Mouse (Mus musculus) MEL (cell line): ENCODE results near the gene Cntn2. TPM values are rescaled to one million over a fixed set of nuclear protein-coding genes. Genes with fewer than 3 reads are reported as not detected.

Experiments used
- DNase-seq: peaks from one replicate; pipeline ENCODE4 v3.0.0; 2011; ENCODE audit warnings: low read depth, low spot score
- H3K27ac ChIP-seq: 2 replicates; pipeline ENCODE4 v1.5.1; 2012; ENCODE audit warnings: low read depth, mild to moderate bottlenecking, control low read depth, low read length, moderate library complexity; ENCODE audit not compliant: control insufficient read depth
- H3K27me3 ChIP-seq, 2 experiments: fragments of 150-350 bp in 1 of 2; sonication (generic) in 1 of 2; 2 replicates each; pipeline ENCODE4 v1.6.1; 2012; ENCODE audit warnings: low read length in 2 of 2, mild to moderate bottlenecking in 2 of 2, improper control_type of control experiment in 1 of 2, moderate library complexity in 1 of 2; ENCODE audit not compliant: insufficient read depth in 2 of 2, control insufficient read depth in 1 of 2
- H3K36me3 ChIP-seq, 2 experiments: 2 replicates each; pipeline ENCODE4 v1.6.1; 2012 to 2014; ENCODE audit warnings: low read length in 2 of 2, improper control_type of control experiment in 1 of 2, inconsistent platforms in 1 of 2, mild to moderate bottlenecking in 1 of 2; ENCODE audit not compliant: insufficient read depth in 2 of 2, control insufficient read depth in 1 of 2
- H3K4me1 ChIP-seq, 2 experiments: fragments of 150-350 bp in 1 of 2; sonication (generic) in 1 of 2; 2 replicates each; pipeline ENCODE4 v1.6.1; 2012; ENCODE audit warnings: low read length in 2 of 2, improper control_type of control experiment in 1 of 2, mild to moderate bottlenecking in 1 of 2; ENCODE audit not compliant: insufficient read depth in 2 of 2, control insufficient read depth in 1 of 2
- H3K4me3 ChIP-seq, 2 experiments: fragments of 150-350 bp in 1 of 2; sonication (generic) in 1 of 2; 2 replicates each; pipeline ENCODE4 v1.5.1; 2012; ENCODE audit warnings: low read depth in 2 of 2, low read length in 2 of 2, mild to moderate bottlenecking in 2 of 2, moderate library complexity in 2 of 2, control low read depth in 1 of 2, improper control_type of control experiment in 1 of 2; ENCODE audit not compliant: control insufficient read depth in 1 of 2, insufficient read depth in 1 of 2
- H3K79me2 ChIP-seq: 2 replicates; pipeline ENCODE4 v1.6.1; 2012; ENCODE audit warnings: mild to moderate bottlenecking, low read length, moderate library complexity; ENCODE audit not compliant: control insufficient read depth, poor library complexity, insufficient read depth
- H3K9ac ChIP-seq: 2 replicates; pipeline ENCODE4 v1.6.1; 2012; ENCODE audit warnings: low read depth, mild to moderate bottlenecking, control low read depth, low read length, moderate library complexity; ENCODE audit not compliant: control insufficient read depth, poor library complexity, severe bottlenecking
- H3K9me3 ChIP-seq: fragments of 150-350 bp; sonication (generic); replicated peaks from 2 replicates; pipeline ENCODE4 v1.6.1; 2012; ENCODE audit warnings: mild to moderate bottlenecking, low read length, improper control_type of control experiment, moderate library complexity; ENCODE audit not compliant: insufficient read depth
- CTCF ChIP-seq, 3 experiments: IDR thresholded peaks in 2 of 3; conservative IDR thresholded peaks in 1 of 3; 2 replicates each; pipeline ENCODE4 v1.5.1; 2011 to 2012; ENCODE audit warnings: low read length in 3 of 3, low read depth in 2 of 3, mild to moderate bottlenecking in 2 of 3, improper control_type of control experiment in 1 of 3, inconsistent platforms in 1 of 3, mixed read lengths in 1 of 3, moderate library complexity in 1 of 3; ENCODE audit not compliant: control insufficient read depth in 1 of 3, insufficient read depth in 1 of 3, poor library complexity in 1 of 3, severe bottlenecking in 1 of 3
- E2F4 ChIP-seq: IDR thresholded peaks from 2 replicates; pipeline ENCODE4 v1.6.1; 2011; ENCODE audit warnings: low read depth, low read length, improper control_type of control experiment, borderline replicate concordance
- ELF1 ChIP-seq: IDR thresholded peaks from 2 replicates; pipeline ENCODE4 v1.6.1; 2014; ENCODE audit warnings: low read depth, mild to moderate bottlenecking, inconsistent platforms, low read length, improper control_type of control experiment, moderate library complexity
- GABPA ChIP-seq: IDR thresholded peaks from 2 replicates; pipeline ENCODE4 v1.6.1; 2012; ENCODE audit warnings: low read depth, mild to moderate bottlenecking, inconsistent platforms, low read length, improper control_type of control experiment, moderate library complexity
- GATA1 ChIP-seq: IDR thresholded peaks from 2 replicates; pipeline ENCODE4 v1.6.1; 2011; ENCODE audit warnings: low read depth, low read length, improper control_type of control experiment
- HCFC1 ChIP-seq: IDR thresholded peaks from 2 replicates; pipeline ENCODE4 v1.6.1; 2012; ENCODE audit warnings: low read depth, mild to moderate bottlenecking, inconsistent platforms, low read length, improper control_type of control experiment, moderate library complexity
- MAFK ChIP-seq: IDR thresholded peaks from 2 replicates; pipeline ENCODE4 v1.6.1; 2011; ENCODE audit warnings: low read depth, mild to moderate bottlenecking, low read length, improper control_type of control experiment, borderline replicate concordance
- MAZ ChIP-seq: IDR thresholded peaks from 2 replicates; pipeline ENCODE4 v1.6.1; 2012; ENCODE audit warnings: low read depth, mild to moderate bottlenecking, inconsistent platforms, low read length, improper control_type of control experiment
- MYC ChIP-seq: IDR thresholded peaks from 2 replicates; pipeline ENCODE4 v1.6.1; 2011; ENCODE audit warnings: low read depth, mild to moderate bottlenecking, low read length, improper control_type of control experiment, moderate library complexity
- NELFE ChIP-seq: IDR thresholded peaks from 2 replicates; pipeline ENCODE4 v1.6.1; 2011; ENCODE audit warnings: low read depth, low read length, improper control_type of control experiment
- NRF1 ChIP-seq: IDR thresholded peaks from 2 replicates; pipeline ENCODE4 v1.6.1; 2014; ENCODE audit warnings: low read depth, mild to moderate bottlenecking, inconsistent platforms, low read length, improper control_type of control experiment, moderate library complexity; ENCODE audit not compliant: poor library complexity, insufficient read depth, severe bottlenecking
- POLR2AphosphoS2 ChIP-seq: IDR thresholded peaks from 2 replicates; pipeline ENCODE4 v1.6.1; 2011; ENCODE audit warnings: low read length, improper control_type of control experiment
- POLR2AphosphoS5 ChIP-seq: IDR thresholded peaks from 2 replicates; pipeline ENCODE4 v1.6.1; 2012; ENCODE audit warnings: low read depth, borderline replicate concordance, mild to moderate bottlenecking, inconsistent platforms, low read length, moderate library complexity, mixed read lengths
- RCOR1 ChIP-seq: IDR thresholded peaks from 2 replicates; pipeline ENCODE4 v1.6.1; 2012; ENCODE audit warnings: low read depth, mild to moderate bottlenecking, inconsistent platforms, low read length, improper control_type of control experiment
- SIN3A ChIP-seq: IDR thresholded peaks from 2 replicates; pipeline ENCODE4 v1.6.1; 2012; ENCODE audit warnings: low read length, improper control_type of control experiment, inconsistent platforms
- SMC3 ChIP-seq: IDR thresholded peaks from 2 replicates; pipeline ENCODE4 v1.6.1; 2011; ENCODE audit warnings: low read depth, low read length, improper control_type of control experiment
- TAL1 ChIP-seq: IDR thresholded peaks from 2 replicates; pipeline ENCODE4 v1.6.1; 2012; ENCODE audit warnings: mild to moderate bottlenecking, inconsistent platforms, low read length, moderate library complexity, mixed read lengths
- TBP ChIP-seq: IDR thresholded peaks from 2 replicates; pipeline ENCODE4 v1.8.0; 2011; ENCODE audit warnings: low read depth, low read length, improper control_type of control experiment
- TCF12 ChIP-seq: IDR thresholded peaks from 2 replicates; pipeline ENCODE4 v1.6.1; 2014; ENCODE audit warnings: low read depth, mild to moderate bottlenecking, inconsistent platforms, low read length, improper control_type of control experiment, moderate library complexity
- ZMIZ1 ChIP-seq: IDR thresholded peaks from 2 replicates; pipeline ENCODE4 v1.6.1; 2012; ENCODE audit warnings: low read depth, mild to moderate bottlenecking, inconsistent platforms, low read length, improper control_type of control experiment, moderate library complexity
- ZNF384 ChIP-seq: IDR thresholded peaks from 2 replicates; pipeline ENCODE4 v1.6.1; 2012; ENCODE audit warnings: low read depth, mild to moderate bottlenecking, inconsistent platforms, low read length, improper control_type of control experiment
- polyA plus RNA-seq, 2 experiments: library from polyadenylated mRNA; stranded (reverse) in 1 of 2; unstranded in 1 of 2; fragments of >175 nt in 1 of 2; fragments of >200 nt in 1 of 2; gene quantifications; 2 replicates each; pipeline versions ENCODE4 v1.2.1 to v1.2.4; 2012; ENCODE audit warnings: low replicate concordance in 2 of 2, low read depth in 1 of 2; ENCODE audit not compliant: insufficient read length in 2 of 2, insufficient read depth in 1 of 2, missing spikeins in 1 of 2
- total RNA-seq: library from RNA; depleted of rRNA; stranded (reverse); fragments of 300-350 nt; gene quantifications from 2 replicates; pipeline ENCODE4 v1.2.3, GENCODE M21; 2012

Cntn2 gene
- total and polyA plus RNA-seq, 3 experiments = not detected

- H3K79me2 ChIP-seq = no peaks in the 10 kb centered on the region
- no peak for TF ChIP-seq GABPA
- TF ChIP-seq ZNF384 = no peak
- TF ChIP-seq SMC3 = no peak
- TF ChIP-seq HCFC1 = no peak
- TF ChIP-seq CTCF (IDR thresholded peaks at IDR 0.05 in 2 of 3, conservative IDR thresholded peaks at IDR 0.05 in 1 of 3; ENCODE audit: control insufficient read depth in 1 of 3, insufficient read depth in 1 of 3, low read depth in 2 of 3, low read length in 3 of 3, poor library complexity in 1 of 3, severe bottlenecking in 1 of 3) = no peak
- TF ChIP-seq POLR2AphosphoS2 = no peak
- TF ChIP-seq, all 39 proteins: peak for 0
- Histone ChIP-seq H3K36me3 (no peaks in the 10 kb centered on the region), H3K4me1 (no peaks in the 10 kb centered on the region), H3K9me3 (no peaks in the 10 kb centered on the region), H3K4me3 (no peak overlapping the region), H3K27ac (no peak overlapping the region), H3K27me3 (peaks cover 0 to 1% of the 10 kb centered on the region in 2 experiments; a peak in 1 of 4 replicates), H3K9ac (no peak overlapping the region)
- DNase-seq = no peak
Measured at GRCm38 (mm10) chr1:132518621-132519020, 24.4 kb downstream of the Cntn2 start.

- DNase-seq = no peak
- no peak for TF ChIP-seq MAZ
- TF ChIP-seq NELFE = no peak
- TF ChIP-seq MAFK = no peak
- no peak for TF ChIP-seq RCOR1
- no peak for TF ChIP-seq E2F4
- TF ChIP-seq TCF12 = no peak
- TF ChIP-seq GATA1 = no peak
- TF ChIP-seq CTCF (IDR thresholded peaks at IDR 0.05 in 2 of 3, conservative IDR thresholded peaks at IDR 0.05 in 1 of 3; ENCODE audit: control insufficient read depth in 1 of 3, insufficient read depth in 1 of 3, low read depth in 2 of 3, low read length in 3 of 3, poor library complexity in 1 of 3, severe bottlenecking in 1 of 3) = no peak
- no peak for TF ChIP-seq MYC
- H3K9ac ChIP-seq = no peak overlapping the region
- H3K27ac ChIP-seq = no peak overlapping the region
- H3K36me3 ChIP-seq = no peaks in the 10 kb centered on the region
- peaks cover 0 to 1% of the 10 kb centered on the region in 2 experiments; a peak in 1 of 4 replicates for H3K27me3 ChIP-seq
- no peaks in the 10 kb centered on the region for H3K9me3 ChIP-seq
- no peak overlapping the region for H3K4me3 ChIP-seq
- H3K4me1 ChIP-seq = no peaks in the 10 kb centered on the region
- no peaks in the 10 kb centered on the region for H3K79me2 ChIP-seq
Measured at GRCm38 (mm10) chr1:132516776-132517175, 26.3 kb downstream of the Cntn2 start.

DNA sequence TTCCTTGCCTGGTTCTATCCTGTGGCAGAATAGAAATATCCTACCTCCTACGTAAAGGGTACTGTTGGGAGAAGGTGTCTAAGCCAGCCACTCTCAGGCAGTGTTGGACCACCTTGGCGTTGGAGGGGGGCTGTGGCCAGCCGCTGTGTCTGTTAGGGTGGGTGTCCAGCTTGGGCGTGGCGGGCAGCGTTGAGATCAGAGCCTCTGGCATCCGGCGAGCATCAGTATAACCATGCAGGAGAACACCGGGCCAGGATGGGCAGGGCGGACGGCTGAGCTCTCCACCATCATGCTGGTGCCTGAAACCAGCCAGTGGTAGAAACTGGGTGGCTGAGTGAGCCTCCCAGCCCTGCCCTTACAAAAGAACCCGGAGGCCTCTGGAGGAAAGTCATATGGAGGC lies 27.7 kb downstream of the Cntn2 start:
- Histone ChIP-seq H3K9me3 (no peaks in the 10 kb centered on the region), H3K36me3 (no peaks in the 10 kb centered on the region), H3K27me3 (peaks cover 0 to 1% of the 10 kb centered on the region in 2 experiments; a peak in 1 of 4 replicates), H3K27ac (no peak overlapping the region), H3K79me2 (no peaks in the 10 kb centered on the region), H3K4me3 (no peak overlapping the region), H3K4me1 (no peaks in the 10 kb centered on the region), H3K9ac (no peak overlapping the region)
- TF ChIP-seq SIN3A = no peak
- TF ChIP-seq ZMIZ1 = no peak
- TF ChIP-seq TAL1 = no peak
- no peak for TF ChIP-seq GATA1
- no peak for TF ChIP-seq ELF1
- no peak for TF ChIP-seq E2F4
- TF ChIP-seq NRF1 = no peak
- TF ChIP-seq HCFC1 = no peak
- no peak for TF ChIP-seq POLR2AphosphoS5
- no peak for TF ChIP-seq SMC3
- TF ChIP-seq POLR2AphosphoS2 = no peak
- TF ChIP-seq TBP = no peak
- no peak for TF ChIP-seq CTCF (IDR thresholded peaks at IDR 0.05 in 2 of 3, conservative IDR thresholded peaks at IDR 0.05 in 1 of 3; ENCODE audit: control insufficient read depth in 1 of 3, insufficient read depth in 1 of 3, low read depth in 2 of 3, low read length in 3 of 3, poor library complexity in 1 of 3, severe bottlenecking in 1 of 3)
- no peak for DNase-seq
